ENCODE assay signal across 19 mouse cellular contexts in genomic region chr1:38873911-38874310, GRCm38 (mm10). TPM values are rescaled to one million over a fixed set of nuclear protein-coding genes. Genes with fewer than 3 reads are reported as not detected.
DNase-seq lines count a peak whose midpoint lies in the region; ATAC-seq lines count a peak whose summit lies in the region.
"Had no signal": no experiment of that assay in that cellular context is flagged by ENCODE, and none has a peak within 500 bp of the region (broad histone marks: within the 10 kb centered on the region; RNA-seq: fewer than 3 reads in every experiment).

No protein-coding gene starts in this region.

- H3K9me3 ChIP-seq in forebrain, embryonic 16.5 days (ENCODE audit: control insufficient read depth, low read length): no peaks in the 10 kb centered on the region
- H3K9me3 ChIP-seq: embryonic facial prominence, embryonic 10.5 days; forebrain, embryonic 13.5 days; heart, embryonic 12.5 days; hindbrain, embryonic 10.5 days had no signal

- no peak overlapping the region for H3K9ac ChIP-seq in forebrain, embryonic 16.5 days (replicated peaks; ENCODE audit: low read depth, low read length)
- H3K9ac ChIP-seq: forebrain, embryonic 13.5 days; heart, embryonic 12.5 days; hindbrain, embryonic 14.5 days had no signal

- H3K4me2 ChIP-seq in forebrain, embryonic 16.5 days (ENCODE audit: low read length): no peak overlapping the region
- H3K4me2 ChIP-seq: forebrain, embryonic 13.5 days; heart, embryonic 12.5 days; hindbrain, embryonic 14.5 days had no signal

- peak; percentile 43 to 55 for DNase-seq in cerebellum, adult 18-20 months
- no peak for DNase-seq in cerebellum, postnatal 4 days (ENCODE audit: low spot score in 2 of 2)
- peak; percentile 82 for DNase-seq in ZHBTc4 (ENCODE audit: low read depth, low spot score)
- DNase-seq in cerebellum, adult 9-11 months: peak; percentile 60
- peak; percentile 57 to 59 for DNase-seq in cerebellum, postnatal 36 days
- DNase-seq in adrenal gland, adult 2 months: no peak
- DNase-seq in lung, postnatal 14 days: no peak
- DNase-seq: adrenal gland, postnatal 14 days; gastrocnemius, adult 2 months; gastrocnemius, postnatal 25 days; kidney, adult 2 months had no signal

- 95% methylated on average over 5 of the region's 5 CpGs for WGBS in forebrain, embryonic 16.5 days

- H3K27me3 ChIP-seq in forebrain, embryonic 16.5 days (replicated peaks; ENCODE audit: control insufficient read depth, insufficient read depth, low read length): no peaks in the 10 kb centered on the region
- H3K27me3 ChIP-seq: forebrain, embryonic 13.5 days; heart, embryonic 12.5 days had no signal

- H3K4me3 ChIP-seq in forebrain, embryonic 16.5 days (replicated peaks; ENCODE audit: low read length): no peak overlapping the region
- H3K4me3 ChIP-seq: embryonic facial prominence, embryonic 10.5 days; forebrain, embryonic 13.5 days; gastrocnemius, adult 2 months; heart, embryonic 12.5 days; hindbrain, embryonic 10.5 days had no signal

- H3K27ac ChIP-seq in forebrain, embryonic 16.5 days (ENCODE audit: low read length): no peak overlapping the region
- H3K27ac ChIP-seq: embryonic facial prominence, embryonic 10.5 days; forebrain, embryonic 13.5 days; gastrocnemius, adult 2 months; hindbrain, embryonic 10.5 days; hindbrain, embryonic 14.5 days had no signal

- ATAC-seq in forebrain, embryonic 16.5 days: no peak
- ATAC-seq: forebrain, embryonic 13.5 days; intestine, embryonic 16.5 days had no signal

- H3K4me1 ChIP-seq in forebrain, embryonic 16.5 days (replicated peaks; ENCODE audit: control insufficient read depth, insufficient read depth, low read length): no peaks in the 10 kb centered on the region; the same call in 1 of the 2 replicates
- H3K4me1 ChIP-seq: embryonic facial prominence, embryonic 10.5 days; heart, embryonic 12.5 days had no signal

- peaks cover 19% of the 10 kb centered on the region for H3K36me3 ChIP-seq in forebrain, embryonic 16.5 days (ENCODE audit: control insufficient read depth, insufficient read depth)
- H3K36me3 ChIP-seq: heart, embryonic 12.5 days had no signal

RNA-seq across cellular contexts. Expression of gene Chst10, which starts 24.1 kb away (rescaled TPM):
- 1 to 10 TPM in 1 of 2 experiments, under 1 TPM in 1; 0.75 to 3.1 TPM for total RNA-seq in adrenal gland, adult 2 months (2021)
- polyA plus RNA-seq in adrenal gland, adult 2 months (2012; rRNA removed): 0.94 and 2.3 TPM in 2 replicates
- 47.1 and 55.8 TPM in 2 replicates for polyA plus RNA-seq in forebrain, embryonic 16.5 days (2015; fragmentation: Nextera tagmentation; extraction: Ambion mirVana)

RNA-seq across cellular contexts. Expression of gene Lonrf2, which starts 37.4 kb away (rescaled TPM):
- 1 to 10 TPM; 4.6 to 7.1 TPM for total RNA-seq in adrenal gland, adult 2 months (2021)
- 2.9 TPM in 2 replicates for polyA plus RNA-seq in adrenal gland, adult 2 months (2012; rRNA removed)
- 13.0 and 16.7 TPM in 2 replicates for polyA plus RNA-seq in forebrain, embryonic 16.5 days (2015; fragmentation: Nextera tagmentation; extraction: Ambion mirVana)
- polyA plus RNA-seq: C2C12 had no signal

Comparison
In these comparisons a context has a peak if more than half of its experiments do, and no peak if none do; other contexts are left out.
1. DNase-seq: peak in cerebellum, adult 18-20 months (2 of 2), ZHBTc4 (single experiment), cerebellum, adult 9-11 months (single experiment) and cerebellum, postnatal 36 days (2 of 2); none in cerebellum, postnatal 4 days (0 of 2), adrenal gland, adult 2 months (single experiment) and lung, postnatal 14 days (single experiment).
2. RNA of gene Chst10, which starts 24.1 kb away (polyA plus RNA-seq): 47.1 to 55.8 TPM in forebrain, embryonic 16.5 days; 0.94 to 2.3 TPM in adrenal gland, adult 2 months; every median in the first group is over 10 times any median in the second.